Mouse (Mus musculus) forebrain, embryonic 11.5 days (tissue): ENCODE data around the gene Sap30bp. TPM values are rescaled to one million over a fixed set of nuclear protein-coding genes. Genes with fewer than 3 reads are reported as not detected.
A peak's percentile ranks its signal among the peaks of the same experiment; 100 is the strongest.

Experiments used
- ATAC-seq: fragments of 200-750 bp; cut with Nextera tagmentation; replicated peaks from 2 replicates; pipeline ENCODE4 v1.8.0; 2017; ENCODE audit warnings: moderate TSS enrichment; ENCODE audit not compliant: low FRiP score
- DNase-seq: peaks from one replicate; pipeline ENCODE4 v3.0.0-alpha.2; 2017; ENCODE audit warnings: low spot score
- H3K27ac ChIP-seq: fragments of 300-500 bp; sonication (generic); 2 replicates; pipeline ENCODE4 v1.5.1; 2014; ENCODE audit warnings: low read depth, low read length
- H3K27me3 ChIP-seq: fragments of 300-500 bp; sonication (generic); 2 replicates; pipeline ENCODE4 v1.6.1; 2014; ENCODE audit warnings: mild to moderate bottlenecking, low read length, mixed read lengths; ENCODE audit not compliant: control insufficient read depth, insufficient read depth
- H3K36me3 ChIP-seq: fragments of 300-500 bp; sonication (generic); 2 replicates; pipeline ENCODE4 v1.6.1; 2014; ENCODE audit warnings: mild to moderate bottlenecking, low read length, moderate library complexity, mixed read lengths; ENCODE audit not compliant: control insufficient read depth, insufficient read depth
- H3K4me1 ChIP-seq: fragments of 300-500 bp; sonication (generic); replicated peaks from 2 replicates; pipeline ENCODE4 v1.6.1; 2014; ENCODE audit warnings: low read length, mixed read lengths; ENCODE audit not compliant: control insufficient read depth, insufficient read depth
- H3K4me2 ChIP-seq: fragments of 300-500 bp; sonication (generic); 2 replicates; pipeline ENCODE4 v1.6.1; 2014; ENCODE audit warnings: low read depth, mild to moderate bottlenecking, low read length, moderate library complexity, mixed read lengths; ENCODE audit not compliant: severe bottlenecking
- H3K4me3 ChIP-seq: fragments of 300-500 bp; sonication (generic); 2 replicates; pipeline ENCODE4 v1.5.1; 2014; ENCODE audit warnings: low read depth, low read length
- H3K9ac ChIP-seq: fragments of 300-500 bp; sonication (generic); 2 replicates; pipeline ENCODE4 v1.6.1; 2014; ENCODE audit warnings: low read length
- H3K9me3 ChIP-seq: fragments of 300-500 bp; sonication (generic); 2 replicates; pipeline ENCODE4 v1.6.1; 2016; ENCODE audit warnings: low read length, mixed read lengths; ENCODE audit not compliant: control insufficient read depth
- WGBS: fragments of 180-500 bp; shearing (Covaris S2); extraction: QIAGEN DNeasy Blood & Tissue Kit; methylation state at CpG from one replicate; pipeline ENCODE4 v1.1.7; 2014; 5-methylcytosine and 5-hydroxymethylcytosine counted together
- polyA plus RNA-seq: library from polyadenylated mRNA; unstranded; fragments of >200 nt; fragmentation: Nextera tagmentation; extraction: Ambion mirVana; gene quantifications from 2 replicates; pipeline ENCODE4 v1.2.1, GENCODE M21; 2014

Sap30bp gene
- polyA plus RNA-seq, result 55.2 and 56.3 TPM in 2 replicates

DNA sequence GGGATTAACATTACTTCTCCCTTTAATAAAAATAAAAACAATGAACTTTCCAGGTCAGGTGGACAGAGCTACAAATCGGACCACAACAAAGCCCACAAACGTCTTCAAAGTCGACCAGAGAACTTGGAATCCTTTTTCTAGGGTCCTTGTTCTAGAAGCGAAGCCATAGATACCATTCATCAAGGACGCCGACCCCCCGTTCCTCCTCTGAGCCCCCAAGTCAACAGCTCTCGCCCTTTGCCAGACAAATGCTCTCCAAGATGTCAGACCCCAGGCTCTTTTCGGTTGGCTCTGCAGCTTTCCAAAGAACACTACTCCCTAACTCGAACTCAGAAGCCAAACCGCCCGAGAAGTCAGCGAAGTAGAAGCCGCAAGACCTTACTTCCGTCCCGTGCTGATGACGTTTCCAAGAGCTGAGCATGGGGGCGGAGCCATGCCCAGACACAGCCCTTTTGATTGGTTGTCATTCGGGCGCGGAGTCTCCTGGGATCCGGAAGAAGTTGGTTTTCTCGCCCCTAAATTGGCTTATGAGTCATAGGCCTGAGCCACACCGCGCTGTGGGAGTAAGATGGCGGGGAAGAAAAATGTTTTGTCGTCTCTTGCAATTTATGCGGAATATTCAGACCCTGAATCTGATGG is at the start of gene Sap30bp, which contains the start of gene Recql5:
Sap30bp (plus strand) TSS at position 175 of the 639 bp plus-strand sequence.
Recql5 (minus strand) TSS at position 370 of the 639 bp plus-strand sequence.
- Histone ChIP-seq H3K27ac (no peak within 1 kb of the TSS), H3K4me2 (peak within 1 kb of the TSS; percentile 87), H3K4me1 (peaks cover 14% of the 10 kb centered on the region), H3K27me3 (no peaks in the 10 kb centered on the region), H3K36me3 (0 out of 2 replicates have a peak, but pooled peaks cover 2% of the 10 kb centered on the region), H3K9ac (peak within 1 kb of the TSS; percentile 91), H3K9me3 (no peaks in the 10 kb centered on the region), H3K4me3 (peak within 1 kb of the TSS; percentile 97)
- DNase-seq, result peak; percentile 98
- peak; percentile 97 for ATAC-seq
- WGBS, result under 1% methylated on average over 28 of the region's 28 CpGs

DNA sequence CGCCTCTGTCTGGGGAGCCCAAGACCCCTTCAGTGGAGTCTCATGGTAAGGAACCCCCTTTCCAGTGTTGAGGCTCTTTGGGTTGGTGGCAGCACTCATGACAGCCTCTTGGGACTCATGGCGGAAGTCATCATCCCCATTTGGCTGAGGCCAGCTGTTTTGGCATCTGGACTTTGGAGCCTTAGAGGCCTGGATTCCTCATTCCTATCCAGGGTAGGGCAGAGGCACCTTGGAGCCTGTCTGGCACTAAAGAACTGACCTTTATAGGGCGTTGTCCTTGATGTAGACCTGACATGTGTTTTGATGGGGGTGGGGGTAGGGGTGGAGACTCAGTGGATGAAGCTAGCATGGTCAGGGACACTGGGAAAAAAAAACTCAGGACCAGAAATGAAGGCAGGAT is 48.7 kb upstream of the Sap30bp start:
- Histone ChIP-seq H3K9ac (no peak overlapping the region), H3K4me2 (no peak overlapping the region), H3K9me3 (no peaks in the 10 kb centered on the region), H3K27me3 (no peaks in the 10 kb centered on the region; the same call in 1 of the 2 replicates), H3K36me3 (no peaks in the 10 kb centered on the region), H3K4me1 (no peaks in the 10 kb centered on the region), H3K27ac (no peak overlapping the region), H3K4me3 (no peak overlapping the region)
- 94% methylated on average over 3 of the region's 3 CpGs for WGBS
- ATAC-seq (no peak), DNase-seq (no peak)

DNA sequence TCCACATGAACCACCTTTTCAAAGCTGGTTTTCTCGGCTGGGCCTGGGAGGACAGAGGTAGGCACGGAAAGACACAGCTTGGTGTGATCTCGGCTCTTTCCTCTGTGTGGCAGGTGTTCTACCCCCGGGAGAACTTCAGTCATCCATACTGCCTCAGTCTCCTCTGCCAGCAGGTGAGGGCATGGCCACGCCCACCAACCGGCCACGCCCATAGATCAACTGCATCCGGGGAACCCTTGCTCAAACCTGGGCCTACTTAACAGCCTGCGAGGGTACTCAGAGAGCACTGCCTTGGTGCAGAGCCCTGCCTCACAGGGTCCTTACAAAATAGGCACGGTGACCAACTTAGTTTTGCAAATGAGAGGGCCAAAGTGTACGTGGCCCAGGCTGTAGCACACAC is 47.8 kb upstream of the Sap30bp start:
- Histone ChIP-seq H3K4me3 (no peak overlapping the region), H3K4me2 (no peak overlapping the region), H3K4me1 (no peaks in the 10 kb centered on the region), H3K27me3 (no peaks in the 10 kb centered on the region; the same call in 1 of the 2 replicates), H3K27ac (no peak overlapping the region), H3K9me3 (no peaks in the 10 kb centered on the region), H3K9ac (no peak overlapping the region), H3K36me3 (no peaks in the 10 kb centered on the region)
- ATAC-seq, result no peak
- DNase-seq, result no peak
- WGBS, result 77% methylated on average over 11 of the region's 11 CpGs

- ATAC-seq (no peak), DNase-seq (no peak)
- Histone ChIP-seq H3K4me2 (no peak overlapping the region), H3K27me3 (no peaks in the 10 kb centered on the region; the same call in 1 of the 2 replicates), H3K36me3 (no peaks in the 10 kb centered on the region), H3K9me3 (no peaks in the 10 kb centered on the region), H3K27ac (no peak overlapping the region), H3K9ac (no peak overlapping the region), H3K4me3 (no peak overlapping the region), H3K4me1 (no peaks in the 10 kb centered on the region)
- 94% methylated on average over 11 of the region's 11 CpGs for WGBS
Observed at GRCm38 (mm10) chr11:115886446-115886845, 46.6 kb upstream of the Sap30bp start.

DNA sequence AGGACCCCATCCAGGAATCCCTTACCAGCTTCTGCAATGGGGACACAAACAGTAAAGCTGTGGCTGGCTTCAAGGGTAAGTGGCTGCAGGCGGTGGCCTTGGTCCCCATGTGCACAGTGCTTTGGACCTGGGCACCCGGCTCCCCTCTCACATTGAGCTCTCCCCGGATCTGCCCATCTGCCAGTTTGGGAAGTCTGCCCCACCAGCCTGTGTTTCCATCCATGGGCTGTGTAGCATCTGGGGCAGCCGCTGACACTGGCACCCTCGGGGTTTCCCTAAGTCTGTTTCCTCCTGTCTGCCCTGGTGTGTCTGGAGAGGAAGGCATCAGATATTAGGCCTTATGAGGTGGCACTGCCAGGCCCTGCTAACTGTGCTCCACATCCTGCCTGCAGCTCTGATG is 45.1 kb upstream of the Sap30bp start:
- H3K27me3 ChIP-seq, result no peaks in the 10 kb centered on the region
- DNase-seq, result no peak
- H3K4me1 ChIP-seq, result no peaks in the 10 kb centered on the region
- no peaks in the 10 kb centered on the region for H3K9me3 ChIP-seq
- 87% methylated on average over 5 of the region's 5 CpGs for WGBS
- H3K4me2 ChIP-seq, result no peak overlapping the region
- no peak overlapping the region for H3K4me3 ChIP-seq
- H3K27ac ChIP-seq, result no peak overlapping the region
- H3K9ac ChIP-seq, result no peak overlapping the region
- H3K36me3 ChIP-seq, result no peaks in the 10 kb centered on the region
- ATAC-seq, result no peak

- Histone ChIP-seq H3K27ac (no peak overlapping the region), H3K4me1 (no peaks in the 10 kb centered on the region), H3K9me3 (no peaks in the 10 kb centered on the region), H3K36me3 (no peaks in the 10 kb centered on the region), H3K4me3 (no peak overlapping the region), H3K4me2 (no peak overlapping the region), H3K27me3 (no peaks in the 10 kb centered on the region), H3K9ac (no peak overlapping the region)
- DNase-seq, result no peak
- 87% methylated on average over 6 of the region's 6 CpGs for WGBS
- no peak for ATAC-seq
Observed at GRCm38 (mm10) chr11:115889159-115889558, 43.9 kb upstream of the Sap30bp start.

DNA sequence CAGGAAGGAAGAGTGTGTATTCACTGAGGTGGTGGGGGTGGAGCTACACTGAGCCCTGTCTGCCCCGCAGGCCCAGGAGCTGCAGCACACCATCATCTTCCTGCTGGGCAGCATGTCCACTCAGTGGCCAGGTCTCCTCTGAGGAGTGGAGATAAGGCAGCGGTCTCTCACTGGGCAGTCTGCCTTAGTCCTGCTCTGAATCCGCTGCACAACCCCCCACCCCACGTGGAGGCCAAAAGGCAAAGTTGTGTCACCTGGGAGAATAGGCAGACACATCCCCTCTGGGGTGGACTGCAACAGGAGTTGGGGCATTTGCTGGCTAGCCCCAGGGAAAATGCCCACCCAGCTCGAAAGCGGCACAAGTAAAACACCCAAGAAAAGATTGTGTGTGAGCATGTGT is 40.9 kb upstream of the Sap30bp start:
- no peak overlapping the region for H3K4me3 ChIP-seq
- DNase-seq, result no peak
- H3K27ac ChIP-seq, result no peak overlapping the region
- ATAC-seq, result no peak
- no peaks in the 10 kb centered on the region for H3K9me3 ChIP-seq
- H3K4me2 ChIP-seq, result no peak overlapping the region
- H3K36me3 ChIP-seq, result peaks cover 3% of the 10 kb centered on the region; the same call in 1 of the 2 replicates
- H3K27me3 ChIP-seq, result no peaks in the 10 kb centered on the region
- WGBS, result 63% methylated on average over 6 of the region's 6 CpGs
- H3K9ac ChIP-seq, result no peak overlapping the region
- H3K4me1 ChIP-seq, result no peaks in the 10 kb centered on the region

GRCm38 (mm10) chr11:115893071-115893470 is 40.0 kb upstream of the Sap30bp start:
- ATAC-seq (no peak), DNase-seq (no peak)
- Histone ChIP-seq H3K4me3 (no peak overlapping the region), H3K27me3 (no peaks in the 10 kb centered on the region), H3K4me2 (no peak overlapping the region), H3K36me3 (peaks cover 3% of the 10 kb centered on the region; the same call in 1 of the 2 replicates), H3K9ac (no peak overlapping the region), H3K4me1 (no peaks in the 10 kb centered on the region), H3K27ac (no peak overlapping the region), H3K9me3 (no peaks in the 10 kb centered on the region)
- 93% methylated on average over 9 of the region's 9 CpGs for WGBS
